Mouse (Mus musculus): Measurements from ENCODE around the gene Gm17349. TPM values are rescaled to one million over a fixed set of nuclear protein-coding genes. Genes with fewer than 3 reads are reported as not detected.

Gene Gm17349
- total and polyA plus RNA-seq, 2 experiments from 2014 or later: not detected

- DNase-seq (ENCODE audit: low spot score) (no peak), ATAC-seq (ENCODE audit: low FRiP score) (no peak)
- H3K4me3 ChIP-seq (ENCODE audit: low read depth, low read length): no peak overlapping the region
- H3K27ac ChIP-seq (ENCODE audit: low read depth, low read length): peak overlapping the region; percentile 51; the same call in 1 of the 2 replicates
- peaks cover 42% of the 10 kb centered on the region for H3K36me3 ChIP-seq (ENCODE audit: insufficient read depth, low read length)
- H3K9me3 ChIP-seq (ENCODE audit: low read length): no peaks in the 10 kb centered on the region
- H3K27me3 ChIP-seq (ENCODE audit: insufficient read depth, low read length): no peaks in the 10 kb centered on the region
- no peaks in the 10 kb centered on the region for H3K4me1 ChIP-seq (ENCODE audit: insufficient read depth, low read length)
- no peak overlapping the region for H3K4me2 ChIP-seq (ENCODE audit: low read depth, low read length, poor library complexity, severe bottlenecking)
- no peak overlapping the region for H3K9ac ChIP-seq (replicated peaks; ENCODE audit: low read length, poor library complexity, severe bottlenecking)
- 77% methylated on average over 11 of the region's 11 CpGs for WGBS
- no peak for TF ChIP-seq CTCF (IDR thresholded peaks at IDR 0.05)
Observed at GRCm38 (mm10) chr15:99715982-99716746, 10.9 kb upstream of the Gm17349 start.

- H3K4me3 ChIP-seq (ENCODE audit: low read depth, low read length): no peak overlapping the region
- DNase-seq (ENCODE audit: low spot score) (peak; percentile 57), ATAC-seq (ENCODE audit: low FRiP score) (no peak)
- peak overlapping the region; percentile 51 for H3K27ac ChIP-seq (ENCODE audit: low read depth, low read length)
- H3K9me3 ChIP-seq (ENCODE audit: low read length): no peaks in the 10 kb centered on the region
- WGBS: 55% methylated on average over 13 of the region's 13 CpGs
- no peak overlapping the region for H3K4me2 ChIP-seq (ENCODE audit: low read depth, low read length, poor library complexity, severe bottlenecking)
- peaks cover 45% of the 10 kb centered on the region for H3K36me3 ChIP-seq (ENCODE audit: insufficient read depth, low read length)
- no peak overlapping the region for H3K9ac ChIP-seq (replicated peaks; ENCODE audit: low read length, poor library complexity, severe bottlenecking)
- no peak for TF ChIP-seq CTCF (IDR thresholded peaks at IDR 0.05)
- H3K4me1 ChIP-seq (ENCODE audit: insufficient read depth, low read length): no peaks in the 10 kb centered on the region
- H3K27me3 ChIP-seq (ENCODE audit: insufficient read depth, low read length): no peaks in the 10 kb centered on the region
Observed at GRCm38 (mm10) chr15:99715361-99715865, 10.1 kb upstream of the Gm17349 start.

GRCm38 (mm10) chr15:99714858-99715257 is 9.6 kb upstream of the Gm17349 start:
- Histone ChIP-seq H3K4me2 (ENCODE audit: low read depth, low read length, poor library complexity, severe bottlenecking) (no peak overlapping the region), H3K9ac (replicated peaks; ENCODE audit: low read length, poor library complexity, severe bottlenecking) (no peak overlapping the region), H3K4me3 (ENCODE audit: low read depth, low read length) (no peak overlapping the region), H3K4me1 (ENCODE audit: insufficient read depth, low read length) (no peaks in the 10 kb centered on the region), H3K27ac (ENCODE audit: low read depth, low read length) (peak overlapping the region; percentile 51), H3K36me3 (ENCODE audit: insufficient read depth, low read length) (peaks cover 49% of the 10 kb centered on the region), H3K27me3 (ENCODE audit: insufficient read depth, low read length) (no peaks in the 10 kb centered on the region), H3K9me3 (ENCODE audit: low read length) (no peaks in the 10 kb centered on the region)
- 36% methylated on average over 6 of the region's 7 CpGs for WGBS
- DNase-seq (ENCODE audit: low spot score): peak; percentile 87
- ATAC-seq (ENCODE audit: low FRiP score): peak; percentile 38; the same call in 1 of the 2 replicates
- TF ChIP-seq CTCF (IDR thresholded peaks at IDR 0.05): peak; percentile 98

GRCm38 (mm10) chr15:99714206-99714605 is 8.9 kb upstream of the Gm17349 start:
- H3K27me3 ChIP-seq (ENCODE audit: insufficient read depth, low read length): no peaks in the 10 kb centered on the region
- H3K4me1 ChIP-seq (ENCODE audit: insufficient read depth, low read length): no peaks in the 10 kb centered on the region
- H3K9ac ChIP-seq (replicated peaks; ENCODE audit: low read length, poor library complexity, severe bottlenecking): no peak overlapping the region
- H3K36me3 ChIP-seq (ENCODE audit: insufficient read depth, low read length): peaks cover 56% of the 10 kb centered on the region
- no peak overlapping the region for H3K4me2 ChIP-seq (ENCODE audit: low read depth, low read length, poor library complexity, severe bottlenecking)
- ATAC-seq (ENCODE audit: low FRiP score) (no peak), DNase-seq (ENCODE audit: low spot score) (no peak)
- H3K9me3 ChIP-seq (ENCODE audit: low read length): no peaks in the 10 kb centered on the region
- peak overlapping the region; percentile 26 for H3K27ac ChIP-seq (ENCODE audit: low read depth, low read length)
- no peak for TF ChIP-seq CTCF (IDR thresholded peaks at IDR 0.05)
- H3K4me3 ChIP-seq (ENCODE audit: low read depth, low read length): no peak overlapping the region
- WGBS: 74% methylated on average over 4 of the region's 4 CpGs

GRCm38 (mm10) chr15:99713569-99713968 is 8.3 kb upstream of the Gm17349 start:
- 0 out of 2 replicates have a peak, but pooled peaks have one; percentile 6 for TF ChIP-seq CTCF (IDR thresholded peaks at IDR 0.05)
- 0 out of 2 replicates have a peak, but pooled peaks have one; percentile 12 for ATAC-seq (ENCODE audit: low FRiP score)
- no peak overlapping the region for H3K4me2 ChIP-seq (ENCODE audit: low read depth, low read length, poor library complexity, severe bottlenecking)
- H3K27ac ChIP-seq (ENCODE audit: low read depth, low read length): no peak overlapping the region
- DNase-seq (ENCODE audit: low spot score): no peak
- H3K9me3 ChIP-seq (ENCODE audit: low read length): no peaks in the 10 kb centered on the region
- H3K9ac ChIP-seq (replicated peaks; ENCODE audit: low read length, poor library complexity, severe bottlenecking): no peak overlapping the region
- H3K36me3 ChIP-seq (ENCODE audit: insufficient read depth, low read length): peaks cover 62% of the 10 kb centered on the region
- 82% methylated on average over 3 of the region's 3 CpGs for WGBS
- H3K4me3 ChIP-seq (ENCODE audit: low read depth, low read length): no peak overlapping the region
- no peaks in the 10 kb centered on the region for H3K4me1 ChIP-seq (ENCODE audit: insufficient read depth, low read length)
- H3K27me3 ChIP-seq (ENCODE audit: insufficient read depth, low read length): no peaks in the 10 kb centered on the region

All from midbrain, postnatal 0 days (tissue).